Mouse (Mus musculus): ENCODE measurements around the gene Mrpl24.

Gene Mrpl24

DNA sequence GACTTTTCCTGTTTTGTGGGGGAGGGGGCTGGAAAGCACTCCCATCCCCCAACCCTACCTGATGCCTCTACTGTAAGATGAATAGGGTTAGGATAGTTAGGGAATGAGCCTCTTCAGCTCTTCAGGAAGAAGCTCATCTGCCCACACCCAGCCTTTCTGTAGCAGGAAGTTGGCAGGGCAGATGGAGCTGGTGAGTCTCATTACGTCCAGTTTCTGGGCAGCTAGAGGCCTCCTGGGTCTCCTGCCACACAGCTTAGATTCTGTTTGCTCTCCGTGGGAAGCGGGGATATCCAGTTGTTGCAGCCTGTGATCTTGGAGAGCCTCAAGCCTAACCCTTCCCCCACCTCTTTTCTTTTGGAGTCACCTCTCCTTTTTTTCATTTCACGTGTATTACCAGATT is 9.4 kb upstream of the Mrpl24 start:
- DNase-seq (ENCODE audit: low read depth in 2 of 2, low spot score in 2 of 2): no peak

DNA sequence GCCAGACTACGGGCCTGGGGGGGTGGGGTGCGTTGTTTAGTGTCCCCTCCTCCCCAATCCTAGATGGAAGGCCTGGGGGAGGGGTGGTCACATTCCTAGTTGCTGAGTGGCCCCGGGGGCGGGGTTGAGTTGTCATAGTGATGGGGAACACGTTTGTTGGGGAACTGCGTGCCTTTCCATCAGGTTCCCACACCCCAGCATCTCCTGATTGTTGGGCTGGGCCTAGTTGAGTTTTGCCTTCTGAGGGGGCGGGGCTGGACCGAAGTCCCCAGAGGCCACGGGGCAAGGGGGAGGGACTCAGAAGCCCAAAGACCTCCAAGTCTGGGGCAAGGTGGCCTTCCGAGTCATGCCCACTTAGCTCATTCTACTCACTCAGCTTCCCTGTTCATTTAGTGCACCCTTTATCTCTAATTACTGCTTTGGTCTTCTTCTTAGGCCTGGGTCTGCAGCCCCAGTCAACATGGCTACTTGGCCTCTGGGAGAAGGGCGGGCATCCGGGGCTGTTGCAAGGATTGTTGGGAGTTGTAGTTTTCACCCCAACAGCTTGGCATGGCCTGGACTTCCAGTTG is 8.6 kb upstream of the Mrpl24 start:
- no peak for DNase-seq (ENCODE audit: low read depth in 2 of 2, low spot score in 2 of 2)

DNA sequence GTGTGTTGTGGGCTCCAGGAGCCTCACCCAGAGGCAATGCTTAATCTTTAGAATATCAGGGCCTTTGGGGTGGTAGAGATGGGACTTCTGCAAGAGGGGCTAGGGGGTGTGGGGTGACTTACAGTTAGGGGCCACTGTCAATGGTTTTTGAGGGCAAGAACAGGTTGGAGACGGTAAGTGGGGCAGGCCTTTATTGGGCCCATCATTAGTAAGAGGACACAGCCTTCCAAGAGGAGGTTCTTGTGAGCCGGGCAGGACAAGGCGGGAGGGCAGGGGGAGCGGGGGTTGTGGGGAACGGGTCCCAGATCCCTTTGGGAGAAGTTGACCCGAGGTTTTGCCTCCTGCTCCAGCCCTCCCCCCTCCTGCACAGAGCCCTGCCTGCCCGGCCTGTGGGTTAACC is 5.8 kb upstream of the Mrpl24 start:
- no peak for DNase-seq (ENCODE audit: low read depth in 2 of 2, low spot score in 2 of 2)

DNA sequence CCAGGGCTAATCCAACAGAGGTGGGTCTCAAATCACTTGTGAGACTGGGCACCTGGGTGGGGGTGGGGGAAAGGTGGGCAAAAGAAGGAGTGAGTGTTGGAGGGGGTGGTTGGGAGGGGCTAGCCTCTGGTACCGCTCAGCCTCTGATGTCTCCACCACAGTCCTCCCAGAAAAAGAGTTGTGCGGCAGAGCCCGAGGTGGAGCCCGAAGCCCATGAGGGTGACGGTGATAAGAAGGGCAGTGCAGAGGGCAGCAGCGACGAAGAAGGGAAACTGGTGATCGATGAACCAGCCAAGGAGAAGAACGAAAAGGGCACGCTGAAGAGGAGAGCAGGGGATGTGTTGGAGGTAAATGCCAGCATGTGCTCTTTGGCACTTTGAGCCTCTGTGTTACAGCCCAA is 5.4 kb upstream of the Mrpl24 start:
- DNase-seq (ENCODE audit: low read depth in 2 of 2, low spot score in 2 of 2): no peak

DNA sequence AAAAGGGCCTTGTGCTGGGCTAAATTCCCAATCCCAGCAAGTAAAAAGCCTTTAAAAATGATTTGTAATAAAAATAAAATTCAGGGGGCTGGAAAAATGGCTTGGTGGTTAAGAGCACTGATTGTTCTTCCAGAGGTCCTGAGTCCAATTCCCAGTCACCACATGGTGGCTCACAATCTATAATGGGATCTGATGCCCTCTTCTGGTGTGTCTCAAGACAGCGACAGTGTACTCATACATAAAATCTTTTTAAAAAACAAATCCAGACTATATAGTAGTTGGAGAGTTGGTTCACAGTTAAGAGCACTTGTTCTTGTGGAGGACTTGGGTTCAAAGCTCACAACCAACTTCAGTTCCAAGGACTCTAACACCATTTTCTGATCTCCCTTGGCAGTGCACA is 2.3 kb upstream of the Mrpl24 start:
- no peak for DNase-seq (ENCODE audit: low read depth in 2 of 2, low spot score in 2 of 2)

DNA sequence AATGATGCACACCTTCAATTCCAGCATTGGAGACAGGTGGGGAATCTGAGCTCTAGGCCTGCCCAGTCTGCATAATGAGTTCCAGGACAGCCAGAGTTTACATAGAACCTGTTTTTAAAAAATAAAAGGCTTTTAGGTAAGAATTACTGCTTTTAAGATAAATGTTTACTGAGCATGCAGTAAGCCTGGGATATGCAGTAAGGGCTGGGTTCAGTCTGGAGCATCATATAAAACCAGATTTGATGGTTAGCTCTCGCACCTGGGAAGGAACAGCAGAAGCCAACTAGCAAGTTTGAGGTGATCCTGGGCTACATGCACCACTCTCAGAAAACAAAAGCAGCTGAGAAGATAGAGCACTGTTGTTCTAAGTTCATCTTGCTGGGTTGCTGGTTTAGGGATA is 755 bp upstream of the Mrpl24 start:
- DNase-seq (ENCODE audit: low read depth in 2 of 2, low spot score in 2 of 2): no peak

DNA sequence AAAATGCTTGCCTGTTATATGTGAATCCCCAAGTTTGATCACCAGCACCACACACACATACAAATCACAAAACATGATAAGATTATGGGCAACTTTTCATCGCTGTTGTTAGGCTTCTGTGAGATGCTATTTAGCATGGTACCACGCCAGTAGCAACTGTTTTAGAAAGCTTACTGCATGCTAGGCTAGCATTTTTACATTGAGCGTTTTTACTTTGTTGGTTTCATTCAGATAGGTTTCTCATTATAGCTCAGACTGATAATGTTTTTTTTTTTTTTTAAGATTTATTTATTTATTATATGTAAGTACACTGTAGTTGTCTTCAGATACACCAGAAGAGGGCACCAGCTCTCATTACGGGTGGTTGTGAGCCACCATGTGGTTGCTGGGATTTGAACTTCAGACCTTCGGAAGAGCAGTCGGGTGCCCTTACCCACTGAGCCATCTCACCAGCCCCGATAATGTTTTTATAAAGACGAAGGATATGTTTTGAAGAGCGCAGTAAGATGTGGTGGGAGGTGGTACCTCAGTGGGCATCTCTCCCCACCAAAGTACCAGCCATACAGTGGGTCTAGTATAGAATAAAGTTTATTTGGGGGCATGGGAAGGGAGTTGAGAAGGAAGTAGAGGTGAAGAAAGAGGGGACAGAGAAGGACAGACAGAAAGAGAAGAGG is 1.1 kb downstream of the Mrpl24 start:
- DNase-seq (ENCODE audit: low read depth in 2 of 2, low spot score in 2 of 2): no peak

DNA sequence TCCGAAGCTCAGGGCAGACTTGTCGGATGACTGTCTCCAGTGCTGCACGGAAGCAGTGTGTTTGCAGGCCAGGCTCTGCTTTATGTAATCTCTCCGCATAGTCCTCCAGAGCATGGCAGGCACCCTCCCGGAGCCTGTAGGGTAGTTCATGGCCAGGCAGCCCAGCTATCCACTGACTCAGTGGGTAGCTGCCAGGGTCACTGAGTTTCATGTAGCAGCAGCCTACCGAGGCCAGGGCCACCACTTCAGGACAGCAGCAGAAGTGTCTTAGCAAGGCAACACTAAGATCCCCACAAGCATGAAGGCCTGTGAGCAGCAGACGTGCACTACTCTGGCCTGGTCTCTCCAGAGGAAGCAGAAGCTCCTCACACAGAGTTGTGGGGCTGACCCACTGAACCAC is 5.7 kb downstream of the Mrpl24 start:
- no peak for DNase-seq (ENCODE audit: low read depth in 2 of 2, low spot score in 2 of 2)

DNA sequence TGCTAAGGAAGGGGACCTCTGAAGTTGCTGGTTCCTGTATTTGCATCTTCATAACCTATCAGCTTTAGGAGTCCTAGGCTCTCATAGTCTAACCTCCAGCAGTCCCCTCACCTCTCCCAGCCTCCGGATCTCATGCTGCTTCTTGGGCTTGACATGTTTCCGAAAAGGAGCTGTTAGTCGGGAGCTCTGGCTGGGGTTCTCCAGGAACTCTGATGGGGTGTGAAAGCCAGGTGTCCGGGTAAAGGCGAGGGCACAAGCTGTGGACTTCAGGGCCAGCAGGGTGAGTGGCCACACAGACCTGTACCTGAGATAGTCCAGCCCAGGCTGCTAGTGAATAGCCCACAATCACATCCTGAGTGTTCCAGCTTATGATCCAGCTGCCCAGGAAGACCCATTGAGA is 8.1 kb downstream of the Mrpl24 start:
- DNase-seq (ENCODE audit: low read depth in 2 of 2, low spot score in 2 of 2): no peak

DNA sequence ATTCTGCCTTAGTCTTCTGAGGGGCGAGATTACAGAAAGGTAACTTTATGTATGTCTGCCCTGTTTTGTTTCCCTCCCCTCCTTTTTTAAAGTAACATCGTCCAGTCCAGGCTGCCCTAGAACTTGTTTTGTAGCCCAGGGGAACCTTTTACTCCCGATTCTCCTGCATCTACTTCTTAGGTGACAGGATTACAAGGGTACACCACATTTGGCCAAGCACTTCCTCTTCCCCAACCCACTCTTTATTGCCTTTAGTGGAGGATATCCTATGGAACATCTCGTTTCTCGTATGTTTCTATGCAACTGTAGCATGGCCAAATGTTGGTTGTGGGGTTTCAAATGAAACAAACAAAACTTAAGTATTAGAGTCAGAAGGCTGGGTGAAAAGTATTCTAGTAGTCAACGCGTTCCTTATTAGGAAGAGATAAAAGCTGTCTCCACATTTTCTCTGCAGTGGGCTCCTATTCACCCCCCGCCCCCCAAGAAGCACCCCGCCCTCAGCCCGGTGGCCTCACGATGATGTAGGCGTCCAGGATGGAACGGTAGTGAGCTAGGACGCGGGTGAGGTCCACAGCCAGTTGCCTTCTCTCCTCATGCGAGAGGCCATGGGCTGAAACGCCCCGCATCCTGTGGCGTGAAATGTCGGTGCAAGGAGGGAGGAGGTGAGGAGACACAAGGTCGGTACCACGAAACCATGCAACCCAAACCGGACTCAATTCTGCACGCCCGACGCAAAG is 10.2 kb downstream of the Mrpl24 start:
- no peak for DNase-seq (ENCODE audit: low read depth in 2 of 2, low spot score in 2 of 2)

DNA sequence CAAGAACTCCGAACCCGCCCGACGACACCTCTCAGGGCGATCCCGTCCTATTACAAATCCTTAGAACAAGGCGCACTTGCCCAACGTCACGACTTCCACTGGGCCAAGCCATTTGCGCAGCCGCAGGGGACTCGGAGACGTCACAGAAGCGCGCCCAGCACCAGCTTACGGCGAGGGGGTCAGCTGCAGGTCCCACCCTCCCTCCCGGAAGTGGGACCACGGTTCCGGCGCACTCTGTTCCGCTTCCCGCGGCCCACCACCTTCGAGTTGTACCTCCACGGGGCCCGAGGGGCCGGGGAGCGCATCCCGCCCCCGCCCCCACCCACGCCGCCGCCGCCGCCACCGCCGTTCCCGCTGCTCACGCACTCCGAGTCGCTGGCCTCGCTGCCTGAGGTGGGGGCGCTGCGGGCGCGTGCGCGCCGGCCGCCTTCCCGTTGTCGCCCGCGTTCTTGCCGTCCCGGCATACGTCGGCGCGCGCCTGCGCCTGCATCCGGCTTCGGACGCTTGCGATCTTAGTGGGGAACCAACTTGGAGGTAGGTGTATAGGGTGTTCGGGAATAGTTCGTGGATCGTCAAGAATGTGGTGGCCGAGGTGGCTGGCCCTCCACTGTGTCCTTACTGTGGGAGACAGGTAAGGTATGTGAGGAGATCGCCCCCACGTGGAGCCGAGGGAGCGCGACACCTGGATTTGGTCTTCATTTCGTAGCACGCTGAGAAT is 10.9 kb downstream of the Mrpl24 start, which contains the start of the genes Isg20l2 and Rrnad1:
Isg20l2 (plus strand) TSS at position 237 of the 718 bp plus-strand sequence.
Rrnad1 (minus strand) TSS at position 640 of the 718 bp plus-strand sequence.
- peak; percentile 93 to 94 for DNase-seq (ENCODE audit: low read depth in 2 of 2, low spot score in 2 of 2)

DNA sequence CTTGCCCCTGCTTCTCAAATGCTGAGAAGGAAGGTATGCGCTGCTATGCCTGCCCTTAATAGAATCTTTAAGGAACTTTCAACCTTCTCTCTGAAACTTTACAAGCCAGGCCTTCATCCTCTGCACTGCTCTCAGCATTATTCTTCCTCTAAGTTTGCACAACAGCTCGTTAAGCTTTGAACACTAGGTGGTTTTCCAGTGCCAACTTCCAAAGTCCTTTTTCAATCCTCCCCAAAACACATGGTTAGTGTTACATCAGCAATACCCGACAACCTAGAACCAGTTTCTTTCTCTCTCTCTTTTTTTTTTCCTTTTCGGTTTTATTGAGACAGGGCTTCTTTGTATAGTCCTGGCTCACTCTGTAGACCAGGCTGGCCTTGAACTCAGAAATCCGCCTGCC is 14.7 kb downstream of the Mrpl24 start:
- DNase-seq (ENCODE audit: low read depth in 2 of 2, low spot score in 2 of 2): no peak

DNA sequence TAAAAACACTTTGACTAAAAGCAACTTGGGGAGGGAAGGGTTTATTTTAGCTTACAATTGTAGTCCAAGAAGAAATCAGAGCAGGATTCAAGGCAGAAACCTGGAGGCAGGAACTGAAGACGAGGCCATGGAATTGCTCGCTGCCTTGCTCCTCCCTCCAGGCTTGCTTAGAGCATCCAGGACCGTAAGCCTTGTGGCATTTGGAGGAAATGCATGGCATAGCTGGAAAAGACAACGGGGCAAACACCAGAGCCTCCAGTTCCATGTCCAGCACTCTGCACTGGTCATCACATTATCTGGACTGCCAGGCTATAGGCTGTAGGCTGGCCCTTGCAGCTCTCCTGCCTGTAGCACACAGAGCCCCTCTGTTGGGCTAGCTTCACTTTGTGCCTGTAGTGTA is 15.2 kb downstream of the Mrpl24 start:
- DNase-seq (ENCODE audit: low read depth in 2 of 2, low spot score in 2 of 2): no peak

DNA sequence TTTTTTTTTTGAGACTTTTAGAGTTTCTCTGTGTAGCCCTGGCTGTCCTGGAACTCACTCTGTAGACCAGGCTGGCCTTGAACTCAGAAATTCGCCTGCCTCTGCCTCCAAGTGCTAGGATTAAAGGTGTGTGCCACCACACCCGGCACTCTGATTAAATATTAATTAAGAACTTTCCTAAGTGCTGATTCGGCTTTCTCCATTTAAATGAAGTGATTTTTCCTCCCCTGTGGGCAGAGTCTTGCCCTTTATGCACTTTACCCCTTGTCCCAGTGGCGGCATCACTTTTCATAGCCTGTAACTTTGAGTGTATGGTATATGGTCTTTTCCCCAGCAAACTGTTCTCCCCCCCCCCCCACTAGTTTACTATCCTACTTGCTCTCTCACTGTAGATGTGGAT is 15.9 kb downstream of the Mrpl24 start:
- DNase-seq (ENCODE audit: low read depth in 2 of 2, low spot score in 2 of 2): no peak

DNA sequence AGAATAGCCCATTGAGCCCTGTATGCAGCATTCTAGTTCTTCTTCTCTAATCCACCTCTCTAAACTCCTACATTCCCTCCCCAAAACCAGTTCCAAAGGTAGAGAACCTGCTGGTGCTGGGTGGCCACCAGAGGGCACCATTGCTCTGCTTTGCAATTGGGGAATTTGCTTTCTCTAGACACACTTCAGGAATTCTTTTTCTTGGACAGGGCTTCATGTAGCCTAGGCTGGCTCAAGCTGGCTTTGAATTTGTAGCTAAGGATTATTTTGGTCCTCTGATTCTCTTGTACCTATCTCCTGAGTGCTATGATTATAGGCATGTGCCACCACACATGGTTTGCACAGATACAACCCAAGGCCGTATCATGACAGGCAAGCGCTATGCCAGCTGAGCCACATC is 16.5 kb downstream of the Mrpl24 start:
- peak; percentile 48 to 52 for DNase-seq (ENCODE audit: low read depth in 2 of 2, low spot score in 2 of 2)

DNA sequence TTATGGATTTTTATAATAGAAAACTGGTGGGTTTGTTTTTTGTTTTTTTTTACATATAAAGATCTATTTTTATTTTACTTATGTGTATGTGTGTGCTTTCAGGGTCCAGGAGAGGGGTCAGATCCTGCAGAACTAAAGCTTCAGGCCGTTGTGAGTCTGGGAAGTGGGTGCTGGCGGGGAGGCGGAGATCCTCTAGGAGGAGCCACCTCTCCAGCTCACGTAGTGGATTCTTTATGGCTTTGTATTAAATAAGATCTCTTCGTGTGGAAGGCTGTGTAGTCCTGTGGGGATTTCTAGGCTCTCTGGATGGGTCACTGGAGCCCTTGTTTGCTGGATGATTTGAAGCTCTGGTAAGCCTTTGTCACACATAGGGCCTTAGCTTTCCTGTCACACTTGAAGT is 21.3 kb downstream of the Mrpl24 start:
- no peak for DNase-seq (ENCODE audit: low read depth in 2 of 2, low spot score in 2 of 2)

DNA sequence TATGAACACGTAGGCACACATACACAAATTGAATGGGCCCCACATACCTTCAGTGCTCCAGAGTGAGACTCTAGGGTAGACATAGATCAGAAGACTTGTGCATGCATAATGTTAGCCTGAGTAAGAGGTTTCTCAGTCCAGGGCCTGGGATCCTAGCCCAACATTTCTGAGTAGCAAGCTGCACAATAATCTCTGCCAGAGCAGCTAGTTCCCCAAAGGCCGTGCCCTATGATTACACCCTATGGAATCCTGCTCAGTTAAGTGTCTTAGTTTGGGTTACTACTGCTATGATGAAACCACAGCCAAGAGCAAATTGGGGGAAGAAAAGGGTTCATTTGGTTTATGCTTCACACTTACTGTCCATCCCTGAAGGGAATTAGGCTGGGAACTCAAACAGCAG is 23.2 kb downstream of the Mrpl24 start:
- DNase-seq (ENCODE audit: low read depth in 2 of 2, low spot score in 2 of 2): no peak

DNA sequence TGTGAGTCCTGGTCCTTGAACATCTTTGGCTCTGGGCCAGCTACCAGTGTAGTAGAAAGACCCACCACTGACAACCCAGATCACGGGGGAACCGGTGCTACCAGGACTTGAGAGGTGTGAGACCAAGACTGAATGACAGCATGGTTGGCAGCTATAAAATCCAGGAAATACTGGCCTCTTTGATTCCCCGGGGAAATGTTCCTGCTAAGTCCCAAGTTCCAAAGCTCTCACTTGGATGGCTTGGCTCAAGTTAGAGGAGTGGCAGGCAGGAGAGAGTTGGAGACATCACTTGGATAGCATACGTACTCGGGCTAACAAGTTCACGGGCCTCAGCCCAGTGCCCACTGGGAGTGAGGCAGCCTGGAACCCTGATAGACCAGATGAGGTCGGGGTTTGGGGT is 24.3 kb downstream of the Mrpl24 start:
- no peak for DNase-seq (ENCODE audit: low read depth in 2 of 2, low spot score in 2 of 2)

DNA sequence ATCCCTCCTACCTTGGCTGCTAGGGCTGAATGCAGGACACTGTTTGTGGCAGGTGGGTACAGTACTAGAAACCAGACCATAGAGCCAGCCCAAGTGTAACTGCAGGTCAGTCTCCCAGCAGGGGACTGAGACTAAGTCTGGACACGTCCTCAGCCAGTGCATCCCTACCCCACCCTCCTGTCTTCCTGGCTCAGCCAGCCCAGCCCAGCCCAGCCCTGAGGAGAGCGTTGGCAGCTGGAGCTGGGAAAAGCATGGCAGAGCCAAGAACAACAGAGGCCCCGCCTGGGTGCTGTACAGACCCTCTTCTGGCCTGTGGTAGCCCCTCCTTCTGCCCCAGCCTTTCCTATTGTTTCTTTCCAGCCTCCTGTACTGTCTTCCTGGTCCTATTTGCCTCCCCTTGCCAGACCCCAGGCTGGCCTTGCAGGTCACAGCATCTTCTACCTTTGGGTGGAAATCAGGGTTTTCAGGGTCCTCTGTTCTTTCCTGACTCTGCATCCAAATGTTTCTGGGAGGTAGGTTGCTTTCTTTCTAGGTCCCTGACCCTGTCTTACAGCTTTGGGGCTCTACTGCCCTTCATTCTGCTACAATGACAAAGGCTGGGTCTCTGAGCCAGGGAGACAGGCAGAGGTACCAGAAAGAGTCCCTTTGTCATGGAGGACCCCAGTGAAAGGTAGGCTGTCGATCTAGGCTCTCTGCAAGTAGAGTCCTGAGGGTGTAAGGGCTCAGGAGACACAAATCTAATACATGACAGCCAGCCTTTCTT is 25.7 kb downstream of the Mrpl24 start:
- no peak for DNase-seq (ENCODE audit: low read depth in 2 of 2, low spot score in 2 of 2)

DNA sequence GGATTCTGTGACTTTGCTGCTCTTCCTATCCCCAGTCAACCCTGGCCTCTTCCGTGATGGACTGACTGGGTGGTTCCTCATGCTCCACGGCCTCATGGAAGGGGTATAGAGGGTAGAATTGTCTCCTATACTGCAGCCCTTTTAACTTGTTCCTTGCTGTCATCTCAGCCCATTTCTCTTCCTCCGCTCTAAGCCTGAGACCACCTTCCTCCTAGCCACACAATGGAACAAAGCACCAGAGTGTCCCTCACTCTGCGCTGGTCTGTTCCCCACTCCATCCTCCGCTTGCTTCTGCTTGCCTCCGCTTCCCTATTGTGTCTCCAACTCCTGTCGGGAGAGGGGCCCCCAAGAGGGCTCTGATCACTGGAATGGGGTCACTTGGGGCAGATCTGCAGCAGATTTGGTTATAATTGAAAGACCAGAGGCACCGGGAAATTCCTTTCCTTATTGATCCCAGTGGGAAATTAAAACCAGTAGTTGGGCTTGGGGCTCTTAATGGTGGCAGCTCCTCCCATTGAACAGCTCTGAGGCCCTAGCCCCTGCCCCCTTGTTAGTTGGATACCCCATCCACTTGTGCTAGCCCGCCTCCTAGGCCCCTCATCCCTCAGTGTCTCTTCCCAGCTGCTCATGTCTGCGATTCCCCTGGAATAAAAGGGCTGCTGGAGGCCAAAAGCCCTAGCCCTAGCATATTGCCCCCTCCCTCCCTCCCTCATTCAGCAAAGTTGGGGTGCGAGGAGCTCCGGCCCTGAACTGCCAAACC is 26.7 kb downstream of the Mrpl24 start:
- no peak for DNase-seq (ENCODE audit: low read depth in 2 of 2, low spot score in 2 of 2)

DNA sequence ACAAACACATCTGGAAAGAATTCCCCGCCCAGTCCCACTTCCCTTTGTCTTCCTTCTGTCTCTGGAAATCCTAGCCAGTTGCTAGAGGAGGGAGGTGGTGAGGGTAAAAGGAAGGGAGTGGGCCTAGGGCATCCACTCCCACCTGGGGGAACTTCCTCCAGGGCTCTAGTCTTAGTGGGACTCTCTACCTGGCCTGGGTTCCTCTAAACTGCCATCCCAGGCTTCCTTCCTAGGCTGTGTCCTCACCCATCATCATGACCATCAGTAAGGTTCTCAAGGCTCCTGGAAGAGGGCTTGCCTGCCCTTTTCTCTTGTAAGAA is 27.2 kb downstream of the Mrpl24 start:
- DNase-seq (ENCODE audit: low read depth in 2 of 2, low spot score in 2 of 2): no peak
